Mouse (Mus musculus): Measurements from ENCODE around the gene Dlgap1.

- TF ChIP-seq POLR2A (IDR thresholded peaks at IDR 0.05; ENCODE audit: low read depth, low read length) (no peak), CTCF (IDR thresholded peaks at IDR 0.05; ENCODE audit: extremely low read depth, insufficient read depth, insufficient read length, insufficient replicate concordance) (no peak)
Observed at GRCm38 (mm10) chr17:70854021-70854420, 885.1 kb downstream of the Dlgap1 start.

All from spleen, adult 2 months (tissue).